Mouse (Mus musculus): Measurements from ENCODE around the gene Cldn34b3. TPM values are rescaled to one million over a fixed set of nuclear protein-coding genes. Genes with fewer than 3 reads are reported as not detected.

Cldn34b3 gene
- polyA plus RNA-seq (2012; rRNA removed) = not detected in 2 replicates

GRCm38 (mm10) chrX:76264004-76264403 lies at the start of gene Cldn34b3:
TSS of gene Cldn34b3 (plus strand) at chrX:76264304.

Other genes starting within 250 kb of the Cldn34b3 start
- not detected in 2 replicates for gene Cldn34b4, start 129.0 kb downstream of the Cldn34b3 start, polyA plus RNA-seq (2012; rRNA removed)